Mouse (Mus musculus) ovary, postnatal 36 days (tissue): ENCODE data around the gene Cdk2ap1.
"Not testable (repeated sequence)": the region's sequence is repeated elsewhere in the genome, so short reads cannot be mapped to it uniquely, and the experiment has no call there.

Experiments used
- DNase-seq: peaks from one replicate; pipeline ENCODE4 v3.0.0; 2022; ENCODE audit warnings: low spot score, mixed read lengths

Cdk2ap1 gene

GRCm38 (mm10) chr5:124351111-124351560 is 11.7 kb downstream of the Cdk2ap1 start:
- DNase-seq: peak; percentile 59

- DNase-seq: no peak
Observed at GRCm38 (mm10) chr5:124350350-124350749, 12.5 kb downstream of the Cdk2ap1 start.

GRCm38 (mm10) chr5:124349196-124349595 is 13.7 kb downstream of the Cdk2ap1 start:
- peak; percentile 55 for DNase-seq

GRCm38 (mm10) chr5:124342897-124343296 is 20.0 kb downstream of the Cdk2ap1 start:
- no peak for DNase-seq

GRCm38 (mm10) chr5:124341753-124342339 is 21.0 kb downstream of the Cdk2ap1 start:
- DNase-seq: peak; percentile 26

- DNase-seq: no peak
Observed at GRCm38 (mm10) chr5:124338791-124339190, 24.1 kb downstream of the Cdk2ap1 start.

- DNase-seq: no peak
Observed at GRCm38 (mm10) chr5:124337909-124338308, 25.0 kb downstream of the Cdk2ap1 start.

- no peak for DNase-seq
Observed at GRCm38 (mm10) chr5:124337103-124337502, 25.8 kb downstream of the Cdk2ap1 start.

- no peak for DNase-seq
Observed at GRCm38 (mm10) chr5:124334392-124334791, 28.5 kb downstream of the Cdk2ap1 start.

GRCm38 (mm10) chr5:124330086-124330485 is 32.8 kb downstream of the Cdk2ap1 start:
- DNase-seq: no peak

GRCm38 (mm10) chr5:124327510-124328364 is 35.1 kb downstream of the Cdk2ap1 start, which contains the start of the genes Mphosph9 and 2810006K23Rik:
TSS of gene Mphosph9 (minus strand) at chr5:124327972.
TSS of gene 2810006K23Rik (plus strand) at chr5:124328089.
- DNase-seq: peak; percentile 99

- no peak for DNase-seq
Observed at GRCm38 (mm10) chr5:124326829-124327228, 36.1 kb downstream of the Cdk2ap1 start.

- DNase-seq: no peak
Observed at GRCm38 (mm10) chr5:124317648-124318047, 45.2 kb downstream of the Cdk2ap1 start.

- DNase-seq: no peak
Observed at GRCm38 (mm10) chr5:124315941-124316340, 46.9 kb downstream of the Cdk2ap1 start.

- no peak for DNase-seq
Observed at GRCm38 (mm10) chr5:124315498-124315897, 47.4 kb downstream of the Cdk2ap1 start.

- DNase-seq: no peak
Observed at GRCm38 (mm10) chr5:124310091-124310490, 52.8 kb downstream of the Cdk2ap1 start.

GRCm38 (mm10) chr5:124309155-124309554 is 53.7 kb downstream of the Cdk2ap1 start:
- DNase-seq: no peak

- not testable (repeated sequence) for DNase-seq
Observed at GRCm38 (mm10) chr5:124302853-124303252, 60.0 kb downstream of the Cdk2ap1 start.

GRCm38 (mm10) chr5:124300132-124300531 is 62.8 kb downstream of the Cdk2ap1 start:
- DNase-seq: no peak

GRCm38 (mm10) chr5:124299307-124299706 is 63.6 kb downstream of the Cdk2ap1 start:
- not testable (repeated sequence) for DNase-seq

GRCm38 (mm10) chr5:124296475-124296874 is 66.4 kb downstream of the Cdk2ap1 start:
- no peak for DNase-seq
